Mouse (Mus musculus): Measurements from ENCODE around the gene Pdxdc1.

GRCm38 (mm10) chr16:13834382-13834781 is 68.5 kb downstream of the Pdxdc1 start:
- TF ChIP-seq ZMIZ1 (IDR thresholded peaks at IDR 0.05; ENCODE audit: low read depth, low read length): no peak
- no peak for TF ChIP-seq ZC3H11A (IDR thresholded peaks at IDR 0.05; ENCODE audit: low read depth, low read length)
- no peak for TF ChIP-seq POLR2A (IDR thresholded peaks at IDR 0.05; ENCODE audit: control insufficient read depth in 1 of 2, insufficient read depth in 1 of 2, low read depth in 1 of 2, low read length in 2 of 2, poor library complexity in 1 of 2)
- TF ChIP-seq CTCF (IDR thresholded peaks at IDR 0.05 in 2 of 3, conservative IDR thresholded peaks at IDR 0.05 in 1 of 3; ENCODE audit: control insufficient read depth in 1 of 3, insufficient read depth in 1 of 3, low read depth in 2 of 3, low read length in 3 of 3, poor library complexity in 1 of 3, severe bottlenecking in 1 of 3): no peak
- no peak for TF ChIP-seq NRF1 (IDR thresholded peaks at IDR 0.05; ENCODE audit: insufficient read depth, low read depth, low read length, poor library complexity, severe bottlenecking)
- no peak for TF ChIP-seq NELFE (IDR thresholded peaks at IDR 0.05; ENCODE audit: low read depth, low read length)
- no peak for TF ChIP-seq RCOR1 (IDR thresholded peaks at IDR 0.05; ENCODE audit: low read depth, low read length)
- TF ChIP-seq E2F4 (IDR thresholded peaks at IDR 0.05; ENCODE audit: borderline replicate concordance, low read depth, low read length): no peak
- no peak for TF ChIP-seq GATA1 (IDR thresholded peaks at IDR 0.05; ENCODE audit: low read depth, low read length)

Data from MEL (cell line).